Mouse (Mus musculus): Measurements from ENCODE around the gene Hinfp. TPM values are rescaled to one million over a fixed set of nuclear protein-coding genes. Genes with fewer than 3 reads are reported as not detected.
"Not testable (repeated sequence)": the region's sequence is repeated elsewhere in the genome, so short reads cannot be mapped to it uniquely, and the experiment has no call there.

Hinfp gene
- total RNA-seq (2015) (12.3 and 18.4 TPM in 2 replicates), total RNA-seq (2017) (13.1 and 15.3 TPM in 2 replicates)

DNA sequence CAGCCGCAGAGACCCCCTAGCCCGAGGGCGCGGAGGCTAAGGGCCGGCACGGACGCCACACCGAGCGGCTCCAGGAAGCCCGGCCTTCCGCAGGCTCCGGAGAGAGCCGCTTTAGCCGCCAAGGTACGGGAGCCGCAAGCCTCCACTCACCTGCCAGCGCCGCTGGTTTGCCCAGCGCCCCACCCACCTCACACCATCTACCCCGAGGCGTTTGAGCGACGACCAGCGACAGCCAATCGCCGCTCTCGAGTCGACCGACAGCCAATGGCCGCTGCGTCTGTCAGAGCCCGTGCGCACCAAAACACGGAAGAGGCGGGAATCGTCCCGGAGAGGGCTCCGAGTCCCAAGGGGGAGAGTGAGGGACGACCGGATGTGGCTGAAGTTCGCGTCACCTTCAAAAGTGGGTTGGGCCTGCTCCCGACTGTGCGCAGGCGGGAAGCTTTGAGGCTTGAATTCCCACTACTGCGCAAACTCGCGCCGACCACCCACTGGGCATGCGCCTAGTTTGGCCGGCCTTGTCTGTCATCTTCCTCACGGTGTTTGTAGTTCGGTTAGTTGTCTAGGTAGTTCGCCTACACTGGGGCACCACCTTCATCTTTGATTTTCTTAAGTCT lies at the start of gene Hinfp:
Gene Hinfp, minus strand, starts transcription at position 206 of the 614 bp plus-strand sequence.
- peak; percentile 99 for ATAC-seq (ENCODE audit: poor library complexity, severe bottlenecking)

DNA sequence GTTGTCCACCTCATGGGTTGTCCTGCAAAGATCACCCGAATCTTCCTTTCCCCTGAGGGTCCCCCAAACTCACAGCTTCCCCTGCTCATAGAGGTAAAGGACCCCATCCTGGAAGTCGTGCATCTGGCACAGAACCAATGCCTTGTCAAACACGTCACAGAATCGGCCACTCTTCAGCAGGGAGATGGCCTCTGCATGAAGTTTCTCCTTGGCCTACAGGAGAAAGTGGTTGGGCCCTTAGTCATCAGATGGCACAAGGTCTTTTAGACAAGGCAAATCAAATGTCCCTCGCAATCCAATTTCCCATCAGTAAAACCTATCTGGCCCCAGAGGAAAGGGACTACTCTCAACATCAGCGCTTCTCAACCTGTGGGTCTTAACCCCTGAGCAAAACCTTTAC lies 47.7 kb upstream of the Hinfp start:
- no peak for ATAC-seq (ENCODE audit: poor library complexity, severe bottlenecking)

DNA sequence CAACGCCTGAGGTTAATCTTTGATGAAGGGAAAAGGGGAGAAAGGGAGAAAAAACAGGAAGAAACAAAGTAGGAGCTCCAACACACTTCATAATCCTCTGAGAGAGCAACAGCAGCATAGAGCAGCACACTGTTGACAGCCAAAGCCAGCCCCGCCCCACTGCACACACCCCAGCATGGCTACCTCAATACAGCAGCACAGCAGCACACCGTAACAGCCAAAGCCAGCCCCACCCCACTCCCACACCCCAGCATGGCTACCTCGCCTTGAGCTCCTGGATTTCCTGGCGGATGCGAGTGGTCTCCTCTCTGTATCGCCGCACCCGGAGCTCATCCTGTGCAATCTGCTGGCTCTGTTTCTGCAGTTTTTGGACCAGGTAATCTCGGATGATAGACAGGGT lies 46.9 kb upstream of the Hinfp start:
- no peak for ATAC-seq (ENCODE audit: poor library complexity, severe bottlenecking)

DNA sequence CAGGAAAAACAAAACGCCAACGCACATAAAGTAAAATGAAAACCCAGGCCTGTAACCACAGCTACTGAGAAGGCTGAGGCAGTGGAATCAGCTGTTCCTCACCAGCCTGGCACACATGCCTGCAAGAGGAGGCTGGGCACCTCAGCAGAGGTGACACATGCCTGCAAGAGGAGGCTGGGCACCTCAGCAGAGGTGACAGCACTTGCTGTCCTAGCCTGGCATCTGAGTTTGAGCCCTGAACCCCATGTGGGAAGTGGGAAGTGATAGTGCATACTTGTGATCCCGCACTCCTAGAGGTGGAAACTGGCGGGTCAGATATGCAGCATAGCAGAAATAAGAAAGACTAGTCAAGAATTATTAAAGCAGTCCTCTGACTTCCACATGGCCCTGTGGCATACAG lies 45.9 kb upstream of the Hinfp start:
- no peak for ATAC-seq (ENCODE audit: poor library complexity, severe bottlenecking)

DNA sequence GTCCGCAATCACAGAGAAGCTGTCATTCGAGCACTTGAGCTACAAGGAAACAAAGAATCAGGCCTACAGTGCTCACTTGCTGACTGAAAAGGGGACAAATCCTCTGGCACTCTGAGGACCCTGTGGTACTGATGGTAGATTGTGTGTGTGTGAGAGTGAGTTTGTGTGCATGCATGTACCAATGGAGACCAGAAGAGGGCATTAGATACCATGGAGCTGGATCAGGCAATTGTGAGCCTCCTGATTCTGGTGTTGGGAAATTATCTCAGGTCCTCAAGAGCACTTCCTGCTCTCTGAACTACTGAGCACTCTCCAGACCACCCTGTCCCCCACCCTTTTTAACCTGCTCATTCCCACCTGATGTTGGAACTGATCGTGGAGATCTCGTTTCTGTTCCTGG lies 43.1 kb upstream of the Hinfp start:
- no peak for ATAC-seq (ENCODE audit: poor library complexity, severe bottlenecking)

DNA sequence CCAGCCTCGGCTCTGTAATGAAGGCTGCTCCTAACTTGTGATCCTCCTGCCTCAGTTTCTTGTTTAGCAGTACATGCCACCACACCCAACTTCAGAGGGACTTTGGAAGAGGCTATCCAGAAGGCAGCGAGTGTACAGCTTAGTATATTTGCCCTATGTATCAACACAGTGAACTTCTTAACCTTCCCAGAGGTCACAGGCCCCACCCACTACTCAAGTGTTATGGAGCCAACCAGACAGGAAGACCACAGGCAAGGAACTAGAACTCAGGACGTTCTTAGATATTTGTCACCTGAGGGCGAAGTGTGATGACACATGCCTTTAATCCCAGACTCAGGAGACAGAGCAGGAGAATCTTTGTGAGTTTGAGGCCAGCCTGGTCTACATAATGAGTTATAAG lies 42.1 kb upstream of the Hinfp start:
- ATAC-seq (ENCODE audit: poor library complexity, severe bottlenecking), result no peak

DNA sequence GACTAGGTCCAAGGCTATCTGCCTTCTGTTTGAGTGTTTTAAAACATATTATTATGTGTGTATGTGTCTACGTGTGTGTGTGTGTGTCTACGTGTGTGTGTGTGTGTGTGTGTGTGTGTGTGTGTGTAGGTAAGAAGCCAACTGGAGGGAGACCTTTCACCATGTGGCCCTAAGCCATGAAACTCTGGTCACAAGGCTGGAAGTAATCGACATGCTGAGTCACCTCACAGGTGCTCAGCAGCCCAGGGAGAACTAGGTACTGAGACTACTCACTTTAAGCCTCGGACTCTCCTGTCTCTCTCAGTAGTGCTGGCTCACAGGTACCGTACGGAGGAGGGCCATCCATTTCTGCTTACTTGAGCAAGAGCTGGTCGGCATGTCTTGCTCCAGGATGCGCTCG lies 41.7 kb upstream of the Hinfp start:
- no peak for ATAC-seq (ENCODE audit: poor library complexity, severe bottlenecking)

DNA sequence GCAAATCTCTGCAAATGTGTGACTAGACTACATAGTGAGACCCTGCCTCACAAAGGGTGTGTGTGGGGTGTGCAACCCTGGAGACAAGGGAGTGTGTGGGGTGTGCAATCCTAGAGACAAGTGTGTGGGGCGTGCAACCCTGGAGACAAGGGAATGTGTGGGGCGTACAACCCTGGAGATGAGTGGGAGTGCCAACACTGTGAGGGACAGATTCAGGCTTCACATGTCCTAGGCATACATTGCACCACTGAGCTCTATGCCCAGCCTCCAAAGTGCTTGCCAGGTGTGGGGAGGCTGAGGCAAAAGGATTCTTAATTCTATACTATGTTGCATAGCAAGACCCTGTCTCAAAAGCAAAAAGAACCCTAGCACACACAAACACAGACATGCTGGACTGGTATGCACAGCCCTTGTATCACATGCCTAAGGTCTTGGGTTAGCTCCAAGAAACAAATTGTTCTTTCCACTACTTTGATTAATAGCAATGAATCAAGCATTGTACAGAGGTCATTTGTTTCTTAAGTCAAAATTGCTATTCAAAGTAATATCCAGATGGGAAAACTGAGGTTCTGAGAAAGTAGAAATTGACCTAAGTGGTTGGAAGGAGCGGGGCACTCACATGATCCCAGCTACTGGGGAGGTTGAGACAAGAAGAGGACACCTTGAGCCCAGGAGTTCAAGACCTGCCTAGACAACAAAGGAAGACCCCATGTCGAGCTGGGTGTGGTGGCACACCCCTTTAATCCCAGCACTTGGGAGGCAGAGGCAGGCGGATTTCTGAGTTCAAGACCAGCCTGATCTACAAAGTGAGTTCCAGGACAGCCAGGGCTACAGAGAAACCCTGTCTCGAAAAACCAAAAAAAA lies 40.3 kb upstream of the Hinfp start:
- no peak for ATAC-seq (ENCODE audit: poor library complexity, severe bottlenecking)

DNA sequence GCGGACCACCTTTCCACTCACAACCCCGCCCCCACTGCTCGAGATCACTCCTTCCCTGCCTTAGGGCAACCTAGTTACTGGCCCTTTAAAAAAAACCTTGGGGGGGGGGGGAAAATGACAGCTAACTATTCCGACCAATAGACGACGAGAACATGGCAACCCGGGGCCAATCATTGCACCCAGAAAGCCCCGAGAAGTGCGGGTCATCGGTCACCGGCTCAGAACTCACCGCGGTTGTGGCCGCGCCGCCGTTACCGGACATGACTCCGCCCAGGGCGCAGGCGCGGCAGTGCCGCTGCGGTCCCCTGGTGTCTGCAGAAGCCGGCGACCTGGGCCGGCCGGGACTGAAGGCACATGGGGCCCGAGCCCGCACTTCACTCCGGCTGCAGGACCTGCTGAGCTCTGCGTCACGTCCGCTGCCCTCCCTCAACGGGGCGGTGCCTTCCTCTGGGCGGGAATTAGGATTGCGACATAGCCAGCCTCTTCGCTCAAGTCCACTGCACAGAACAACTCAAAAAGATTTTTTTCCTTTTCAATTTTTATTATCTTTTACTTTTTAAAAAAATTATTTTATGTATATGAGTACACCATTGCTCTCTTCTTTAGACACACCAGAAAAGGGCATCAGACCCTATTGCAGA lies 38.4 kb upstream of the Hinfp start, which contains the start of gene Hmbs:
Gene Hmbs, minus strand, starts transcription at position 448 of the 641 bp plus-strand sequence.
- peak; percentile 90 for ATAC-seq (ENCODE audit: poor library complexity, severe bottlenecking)

DNA sequence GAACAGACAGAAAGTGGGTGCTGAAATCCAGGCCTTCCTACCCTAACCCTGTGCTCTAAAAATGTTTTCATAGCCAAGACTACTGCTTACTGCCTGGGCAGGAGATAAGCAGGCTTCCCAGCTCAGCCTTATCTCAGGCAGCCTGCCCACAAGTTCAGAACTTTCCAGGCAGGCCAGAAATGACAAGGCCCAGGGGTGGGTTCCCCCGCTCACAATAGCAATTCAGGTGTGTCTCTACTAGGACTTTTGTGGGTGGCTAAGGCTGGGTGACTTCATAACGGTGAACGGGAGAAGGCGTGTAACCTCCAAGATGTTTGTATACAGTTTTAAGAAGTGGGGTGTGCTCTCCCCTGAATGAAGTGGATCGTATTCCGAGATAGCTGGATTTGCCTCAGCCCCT lies 37.8 kb upstream of the Hinfp start:
- 0 out of 2 replicates have a peak, but pooled peaks have one; percentile 21 for ATAC-seq (ENCODE audit: poor library complexity, severe bottlenecking)

DNA sequence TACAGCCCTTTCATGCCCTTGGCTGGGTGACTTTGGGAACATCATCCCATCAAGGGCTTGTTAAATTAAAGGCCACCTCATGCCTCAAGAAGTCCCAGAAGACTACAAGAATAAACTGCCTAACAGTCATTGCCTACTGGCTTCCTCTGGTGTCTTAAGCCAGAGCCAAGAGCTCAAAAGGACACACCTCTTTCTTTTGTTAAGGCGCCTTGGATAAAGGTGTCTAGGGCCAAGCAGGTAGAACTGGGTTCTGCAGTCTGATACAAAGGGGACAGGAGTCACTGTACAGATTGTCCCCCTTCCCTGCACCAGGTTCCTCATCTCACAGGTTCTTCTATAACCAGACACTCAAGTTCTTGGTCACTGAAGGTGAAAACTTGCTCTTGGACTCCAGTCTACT lies 37.1 kb upstream of the Hinfp start:
- no peak for ATAC-seq (ENCODE audit: poor library complexity, severe bottlenecking)

DNA sequence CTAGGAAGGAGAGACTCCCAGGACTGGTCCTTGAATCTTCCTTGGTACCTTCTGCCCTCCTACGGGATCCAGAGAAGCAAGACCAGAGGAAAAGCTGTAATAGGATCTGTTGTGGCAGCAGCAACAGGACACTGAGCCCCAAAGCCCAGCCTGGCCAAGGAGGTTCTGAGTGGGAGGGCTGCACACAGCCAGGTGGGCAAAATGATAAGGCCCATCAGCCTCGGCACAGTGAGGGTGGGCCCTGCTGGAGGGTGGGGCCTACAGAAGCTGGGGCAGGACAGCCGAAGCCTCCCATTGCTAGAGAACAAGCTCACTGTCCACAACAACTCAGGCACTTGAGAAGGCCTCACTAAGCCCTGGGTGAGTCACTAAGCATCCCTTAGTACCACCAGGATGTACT lies 36.7 kb upstream of the Hinfp start:
- ATAC-seq (ENCODE audit: poor library complexity, severe bottlenecking), result no peak

DNA sequence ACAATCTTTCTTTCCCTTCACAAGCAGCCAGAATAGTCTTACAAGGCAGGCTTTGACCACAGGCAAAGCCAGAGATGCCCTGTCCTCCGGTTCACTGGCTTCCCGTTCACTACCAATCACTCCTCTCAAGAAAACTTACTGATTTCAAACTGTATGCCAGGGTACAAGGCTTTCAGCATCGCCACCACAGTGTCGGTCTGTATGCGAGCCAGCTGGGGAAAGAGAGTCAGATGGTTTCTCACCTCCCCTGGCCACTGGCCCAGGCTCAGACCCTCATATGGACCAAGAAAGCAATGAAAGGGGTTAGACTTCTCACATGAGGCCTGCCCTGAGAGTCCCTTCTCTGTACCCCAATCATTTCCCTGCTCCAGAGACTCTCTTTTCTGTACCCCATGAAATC lies 36.0 kb upstream of the Hinfp start:
- ATAC-seq (ENCODE audit: poor library complexity, severe bottlenecking), result no peak

DNA sequence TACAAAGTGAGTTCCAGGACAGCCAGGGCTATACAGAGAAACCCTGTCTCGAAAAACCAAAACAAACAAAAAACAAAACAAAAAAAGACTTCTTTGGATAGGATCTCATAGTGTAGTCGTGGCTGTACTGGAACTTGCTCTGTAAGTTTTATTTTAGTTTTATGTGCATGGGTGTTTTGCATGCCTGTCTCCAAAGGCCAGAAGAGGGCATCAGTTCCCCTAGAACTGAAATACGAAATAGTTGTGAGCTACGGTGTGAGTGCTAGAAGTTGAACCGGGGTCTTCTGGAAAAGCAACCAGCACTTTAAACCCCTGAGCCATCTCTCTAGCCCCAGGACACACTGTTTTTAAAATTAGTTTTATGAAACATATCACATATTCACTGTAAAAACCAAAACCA lies 33.1 kb upstream of the Hinfp start:
- no peak for ATAC-seq (ENCODE audit: poor library complexity, severe bottlenecking)

DNA sequence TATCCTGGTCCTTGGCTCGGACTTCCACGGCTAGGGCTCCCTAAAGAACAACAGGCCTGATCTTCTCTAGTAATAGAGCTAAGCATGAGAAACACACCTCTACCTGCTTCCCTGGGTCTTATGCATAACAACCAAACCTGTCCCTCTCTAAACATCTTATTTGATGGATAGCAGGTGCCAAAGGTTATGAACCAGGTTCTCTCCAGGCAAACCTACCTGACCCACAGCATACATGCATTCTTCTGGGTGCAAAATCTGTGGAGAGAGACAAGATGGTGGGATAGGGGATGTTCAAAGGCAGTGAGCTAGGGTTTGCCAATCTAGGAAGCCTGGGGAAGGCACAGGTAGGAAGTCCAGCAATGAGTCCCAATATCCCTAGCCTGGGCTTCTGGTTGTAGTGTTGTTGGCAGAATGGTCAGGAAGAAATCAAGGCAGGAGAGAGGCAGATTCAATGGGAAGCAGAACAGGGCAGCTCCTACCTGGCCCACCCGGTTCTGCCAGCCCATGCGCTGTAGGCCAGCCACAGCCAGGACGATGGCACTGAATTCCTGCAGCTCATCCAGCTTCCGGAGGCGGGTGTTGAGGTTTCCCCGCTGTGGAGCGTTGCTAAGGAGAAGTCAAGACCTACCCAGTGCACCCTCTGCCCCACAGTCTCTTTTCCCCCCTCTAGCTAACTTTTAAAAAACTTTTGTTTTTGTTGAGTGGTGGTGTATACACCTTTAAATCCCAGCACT lies 32.1 kb upstream of the Hinfp start:
- ATAC-seq (ENCODE audit: poor library complexity, severe bottlenecking), result no peak

DNA sequence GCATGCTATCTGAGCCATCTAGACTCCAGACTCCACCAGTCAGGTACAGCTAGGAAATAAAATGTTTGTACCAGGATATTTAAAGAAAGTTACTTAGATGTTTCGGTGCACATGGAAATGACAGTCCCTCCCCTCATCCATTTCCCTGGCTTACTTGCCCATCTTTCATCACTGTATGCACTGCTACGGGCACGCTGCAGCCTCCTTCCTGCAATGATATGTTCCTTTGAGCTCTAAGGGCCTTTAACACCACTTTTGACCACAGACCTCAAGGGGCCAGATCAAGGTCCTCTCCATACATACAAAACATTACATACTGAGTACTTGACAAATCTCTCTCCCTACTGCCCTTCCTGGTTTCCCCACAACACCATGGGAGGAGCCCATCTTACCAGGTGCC lies 31.5 kb upstream of the Hinfp start:
- no peak for ATAC-seq (ENCODE audit: poor library complexity, severe bottlenecking)

DNA sequence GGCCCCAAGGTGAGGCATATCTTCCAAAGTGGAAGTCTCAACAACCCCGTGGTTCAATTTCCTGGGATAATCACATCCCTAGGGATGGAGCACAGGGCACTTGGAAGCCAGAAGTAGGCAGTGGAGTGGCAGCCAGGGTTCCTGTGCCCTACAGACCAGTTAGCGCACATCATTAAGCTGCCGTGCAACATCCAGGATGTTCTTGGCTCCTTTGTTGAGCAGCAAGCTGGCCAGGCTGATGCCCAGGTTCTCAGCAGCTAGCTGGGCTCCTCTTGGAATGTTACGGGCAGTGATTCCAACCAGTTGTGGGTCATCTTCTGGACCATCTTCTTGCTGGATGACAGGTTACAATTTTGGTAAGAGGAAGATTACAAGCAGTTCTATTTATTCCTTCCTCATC lies 31.0 kb upstream of the Hinfp start:
- not testable (repeated sequence) for ATAC-seq (ENCODE audit: poor library complexity, severe bottlenecking)

DNA sequence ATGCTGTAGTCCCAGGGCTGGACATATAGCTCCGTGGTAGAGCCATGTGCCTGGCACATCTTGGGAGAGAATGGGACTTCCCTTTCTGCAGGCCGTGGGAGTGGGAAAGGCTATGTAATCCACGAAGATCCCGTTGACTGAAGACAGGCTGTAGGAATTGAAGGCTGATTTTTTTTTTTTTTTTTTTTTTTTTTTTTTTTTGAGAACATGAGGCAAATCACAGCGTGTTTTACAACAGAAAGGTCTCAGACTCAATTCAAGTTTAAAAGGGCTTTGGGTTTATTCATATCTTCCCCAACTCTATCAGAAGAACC lies 30.6 kb upstream of the Hinfp start:
- ATAC-seq (ENCODE audit: poor library complexity, severe bottlenecking), result no peak

DNA sequence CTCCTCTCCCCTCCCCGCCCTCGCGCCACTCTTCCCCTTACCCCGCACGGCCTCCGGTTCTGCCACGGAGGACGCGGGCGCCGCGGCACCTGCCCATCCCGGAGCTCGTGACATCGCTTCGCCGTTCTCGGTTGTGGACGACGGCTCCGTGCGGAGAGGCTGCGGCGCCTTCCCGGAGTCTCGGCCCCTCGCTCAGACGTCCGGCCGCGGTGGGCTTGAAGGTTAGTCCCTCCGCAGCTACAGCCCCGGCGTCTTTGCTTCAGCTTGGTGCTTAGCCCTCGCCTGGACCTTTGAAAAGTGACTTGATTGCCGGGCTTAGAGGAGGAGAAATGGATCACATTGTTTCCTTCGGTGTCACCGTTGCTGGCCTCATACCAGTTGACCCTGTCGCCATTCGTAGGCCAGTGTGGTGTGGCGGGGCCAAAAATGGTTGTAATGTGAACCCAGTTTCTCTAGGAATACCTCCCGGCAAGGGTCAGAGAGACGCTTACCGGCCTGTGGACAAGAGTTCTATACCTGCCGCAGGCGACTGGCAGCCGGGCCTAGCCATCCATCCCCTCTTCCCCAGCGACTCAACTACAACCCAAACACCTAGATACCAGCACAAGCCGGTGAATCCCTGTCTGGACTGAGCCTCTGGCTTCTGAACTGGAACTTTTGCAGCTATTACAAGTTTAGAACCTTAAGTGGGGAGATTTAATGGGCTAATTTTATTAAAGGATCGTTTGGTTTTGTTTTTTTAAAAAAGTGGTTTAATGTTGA lies 30.0 kb upstream of the Hinfp start:
- peak; percentile 15 for ATAC-seq (ENCODE audit: poor library complexity, severe bottlenecking)
